Mouse (Mus musculus) myocyte (in vitro differentiated cells): ENCODE data around the gene Abhd2.

Experiments used
- MAX ChIP-seq: IDR thresholded peaks from one replicate; pipeline ENCODE4 v1.6.1; 2011; ENCODE audit warnings: low read depth, mild to moderate bottlenecking, control low read depth
- POLR2A ChIP-seq: IDR thresholded peaks from one replicate; pipeline ENCODE4 v1.6.1; 2011; ENCODE audit warnings: low read depth, mild to moderate bottlenecking, control low read depth, moderate library complexity; ENCODE audit not compliant: insufficient read length
- POLR2AphosphoS2 ChIP-seq: IDR thresholded peaks from one replicate; pipeline ENCODE4 v1.6.1; 2011; ENCODE audit warnings: low read depth, control low read depth; ENCODE audit not compliant: insufficient read length
- USF1 ChIP-seq: IDR thresholded peaks from one replicate; pipeline ENCODE4 v1.6.1; 2011; ENCODE audit warnings: low read depth, mild to moderate bottlenecking, control low read depth, moderate library complexity

DNA sequence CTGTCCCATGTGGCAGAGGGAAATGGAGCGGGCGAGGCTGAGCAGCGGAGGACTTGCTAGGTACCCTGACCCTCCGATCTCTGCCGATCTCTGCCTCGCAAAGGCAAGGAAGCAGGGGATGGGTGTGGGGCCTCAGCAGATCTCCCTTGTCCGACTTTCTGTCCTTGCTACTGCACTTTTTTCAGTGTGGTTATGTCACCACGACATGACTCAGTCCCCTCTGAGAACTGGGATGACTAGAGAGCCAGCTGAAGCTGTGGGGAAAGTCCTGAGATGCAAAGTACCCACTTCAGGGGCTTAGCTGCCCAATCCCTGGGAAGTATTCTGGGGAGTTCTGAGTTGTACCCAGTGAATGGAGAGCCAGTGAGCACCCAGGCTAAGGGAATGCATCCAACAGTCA lies 114.1 kb downstream of the Abhd2 start:
- TF ChIP-seq POLR2A (no peak), POLR2AphosphoS2 (no peak), MAX (no peak), USF1 (no peak)
